Mouse (Mus musculus): ENCODE results near the gene S1pr4. TPM values are rescaled to one million over a fixed set of nuclear protein-coding genes. Genes with fewer than 3 reads are reported as not detected.

S1pr4 gene
- polyA plus RNA-seq, 2 experiments, result 1.5 to 1.8 TPM

DNA sequence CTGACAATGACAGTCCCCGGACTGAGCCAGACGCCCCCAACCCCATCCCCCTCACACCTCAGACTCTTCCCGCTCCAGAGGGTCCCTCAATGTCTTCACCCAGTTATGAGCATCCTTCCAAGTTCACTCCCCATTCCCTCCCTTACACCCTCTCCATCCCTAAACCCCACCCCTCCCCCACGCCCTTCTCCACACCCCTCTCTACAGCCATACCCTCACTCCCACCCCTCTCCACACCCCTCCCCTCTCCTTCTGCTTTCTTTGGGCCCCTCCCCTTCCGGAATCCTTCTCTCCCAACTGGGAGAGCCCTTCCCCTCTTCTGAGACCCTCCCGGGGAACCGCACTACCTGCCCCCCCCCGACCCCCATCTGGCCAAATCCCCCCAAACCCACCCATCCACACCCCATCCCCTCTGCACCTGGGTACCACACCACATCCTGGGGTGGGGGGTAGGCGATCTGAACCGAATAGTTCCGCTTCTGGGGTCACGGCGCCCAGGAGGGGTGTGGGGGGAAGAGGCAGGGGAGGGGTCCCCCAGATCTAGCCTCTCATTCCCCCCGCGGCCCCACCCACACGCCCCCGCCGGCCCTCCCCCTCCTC, 27.4 kb downstream of the S1pr4 start:
- H3K36me3 ChIP-seq (replicated peaks; ENCODE audit: control insufficient read depth, insufficient read depth, low read depth), result no peaks in the 10 kb centered on the region
- no peak overlapping the region for H3K4me2 ChIP-seq (ENCODE audit: low read depth)
- no peak overlapping the region for H3K27ac ChIP-seq
- no peak for TF ChIP-seq EP300 (IDR thresholded peaks at IDR 0.05; ENCODE audit: low read depth)
- TF ChIP-seq CTCF (IDR thresholded peaks at IDR 0.05; ENCODE audit: low read depth), result no peak
- DNase-seq (ENCODE audit: low read depth in 3 of 3, low spot score in 3 of 3) (no peak), ATAC-seq (ENCODE audit: insufficient read depth) (no peak)
- H3K4me3 ChIP-seq (ENCODE audit: insufficient read depth in 1 of 2, low read depth in 2 of 2, low read length in 2 of 2), result no peak overlapping the region
- no peak overlapping the region for H3K9ac ChIP-seq (replicated peaks)
- 7% methylated on average over 18 of the region's 18 CpGs for WGBS (ENCODE audit: insufficient replicate concordance)
- H3K27me3 ChIP-seq (ENCODE audit: control insufficient read depth, insufficient read depth, low read length), result peaks cover 43% of the 10 kb centered on the region
- 0 out of 4 replicates have a peak, but pooled peaks cover 0 to 2% of the 10 kb centered on the region in 2 experiments for H3K4me1 ChIP-seq (replicated peaks; ENCODE audit: control insufficient read depth in 2 of 2, insufficient read depth in 2 of 2, low read length in 1 of 2)
- no peaks in the 10 kb centered on the region for H3K9me3 ChIP-seq (ENCODE audit: control insufficient read depth, low read length)

GRCm38 (mm10) chr10:81470454-81470853, 29.5 kb downstream of the S1pr4 start:
- Histone ChIP-seq H3K27ac (no peak overlapping the region), H3K27me3 (ENCODE audit: control insufficient read depth, insufficient read depth, low read length) (peaks cover 35% of the 10 kb centered on the region), H3K36me3 (replicated peaks; ENCODE audit: control insufficient read depth, insufficient read depth, low read depth) (no peaks in the 10 kb centered on the region), H3K4me3 (ENCODE audit: insufficient read depth in 1 of 2, low read depth in 2 of 2, low read length in 2 of 2) (no peak overlapping the region), H3K9me3 (ENCODE audit: control insufficient read depth, low read length) (no peaks in the 10 kb centered on the region), H3K4me2 (ENCODE audit: low read depth) (no peak overlapping the region), H3K4me1 (replicated peaks; ENCODE audit: control insufficient read depth in 2 of 2, insufficient read depth in 2 of 2, low read length in 1 of 2) (no peaks in the 10 kb centered on the region), H3K9ac (replicated peaks) (no peak overlapping the region)
- TF ChIP-seq EP300 (IDR thresholded peaks at IDR 0.05; ENCODE audit: low read depth) (no peak), CTCF (IDR thresholded peaks at IDR 0.05; ENCODE audit: low read depth) (no peak)
- DNase-seq (ENCODE audit: low read depth in 3 of 3, low spot score in 3 of 3), result no peak
- ATAC-seq (ENCODE audit: insufficient read depth), result no peak
- WGBS (ENCODE audit: insufficient replicate concordance), result 31% methylated on average over 18 of the region's 18 CpGs

DNA sequence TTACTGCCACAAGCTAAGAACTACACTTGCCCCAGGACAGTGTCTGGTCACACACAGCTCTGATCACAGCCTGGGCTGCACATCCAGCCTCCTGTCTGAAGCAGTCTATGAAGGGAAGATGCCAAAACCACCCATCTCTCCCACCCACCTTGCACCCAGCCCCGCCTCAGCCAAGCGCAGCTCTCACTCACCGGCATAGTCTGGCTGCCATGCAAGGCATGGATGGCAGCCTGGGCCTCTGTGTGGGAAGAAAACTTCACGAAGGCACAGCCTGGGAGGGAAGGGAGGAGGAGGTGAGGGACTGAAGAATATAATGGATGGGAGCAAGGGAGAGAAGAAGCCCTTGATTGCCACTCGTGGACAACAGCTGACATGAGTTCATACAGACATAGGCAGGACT, 30.7 kb downstream of the S1pr4 start:
- peaks cover 32% of the 10 kb centered on the region for H3K27me3 ChIP-seq (ENCODE audit: control insufficient read depth, insufficient read depth, low read length)
- 62% methylated on average over 5 of the region's 5 CpGs for WGBS (ENCODE audit: insufficient replicate concordance)
- ATAC-seq (ENCODE audit: insufficient read depth), result no peak

GRCm38 (mm10) chr10:81467670-81468235, 32.2 kb downstream of the S1pr4 start:
- H3K9me3 ChIP-seq (ENCODE audit: control insufficient read depth, low read length), result no peaks in the 10 kb centered on the region
- no peak overlapping the region for H3K4me2 ChIP-seq (ENCODE audit: low read depth)
- ATAC-seq (ENCODE audit: insufficient read depth) (no peak), DNase-seq (ENCODE audit: low read depth in 3 of 3, low spot score in 3 of 3) (no peak)
- no peak overlapping the region for H3K4me3 ChIP-seq (ENCODE audit: insufficient read depth in 1 of 2, low read depth in 2 of 2, low read length in 2 of 2)
- no peak for TF ChIP-seq EP300 (IDR thresholded peaks at IDR 0.05; ENCODE audit: low read depth)
- no peak for TF ChIP-seq CTCF (IDR thresholded peaks at IDR 0.05; ENCODE audit: low read depth)
- H3K9ac ChIP-seq (replicated peaks), result no peak overlapping the region
- WGBS (ENCODE audit: insufficient replicate concordance), result 64% methylated on average over 16 of the region's 16 CpGs
- H3K27me3 ChIP-seq (ENCODE audit: control insufficient read depth, insufficient read depth, low read length), result peaks cover 31% of the 10 kb centered on the region
- H3K4me1 ChIP-seq (replicated peaks; ENCODE audit: control insufficient read depth in 2 of 2, insufficient read depth in 2 of 2, low read length in 1 of 2), result peaks cover 5% of the 10 kb centered on the region in 2 experiments
- H3K27ac ChIP-seq, result no peak overlapping the region
- H3K36me3 ChIP-seq (replicated peaks; ENCODE audit: control insufficient read depth, insufficient read depth, low read depth), result no peaks in the 10 kb centered on the region

More for the DNA sequence above, 30.7 kb downstream of the S1pr4 start:
- H3K4me1 ChIP-seq (replicated peaks; ENCODE audit: control insufficient read depth in 2 of 2, insufficient read depth in 2 of 2, low read length in 1 of 2), result peaks cover 2 to 5% of the 10 kb centered on the region in 2 experiments
- no peak overlapping the region for H3K27ac ChIP-seq
- no peaks in the 10 kb centered on the region for H3K9me3 ChIP-seq (ENCODE audit: control insufficient read depth, low read length)
- H3K4me2 ChIP-seq (ENCODE audit: low read depth), result no peak overlapping the region
- H3K36me3 ChIP-seq (replicated peaks; ENCODE audit: control insufficient read depth, insufficient read depth, low read depth), result no peaks in the 10 kb centered on the region
- no peak for DNase-seq (ENCODE audit: low read depth in 3 of 3, low spot score in 3 of 3)
- no peak overlapping the region for H3K4me3 ChIP-seq (ENCODE audit: insufficient read depth in 1 of 2, low read depth in 2 of 2, low read length in 2 of 2)
- H3K9ac ChIP-seq (replicated peaks), result no peak overlapping the region
- TF ChIP-seq CTCF (IDR thresholded peaks at IDR 0.05; ENCODE audit: low read depth) (no peak), EP300 (IDR thresholded peaks at IDR 0.05; ENCODE audit: low read depth) (no peak)

DNA sequence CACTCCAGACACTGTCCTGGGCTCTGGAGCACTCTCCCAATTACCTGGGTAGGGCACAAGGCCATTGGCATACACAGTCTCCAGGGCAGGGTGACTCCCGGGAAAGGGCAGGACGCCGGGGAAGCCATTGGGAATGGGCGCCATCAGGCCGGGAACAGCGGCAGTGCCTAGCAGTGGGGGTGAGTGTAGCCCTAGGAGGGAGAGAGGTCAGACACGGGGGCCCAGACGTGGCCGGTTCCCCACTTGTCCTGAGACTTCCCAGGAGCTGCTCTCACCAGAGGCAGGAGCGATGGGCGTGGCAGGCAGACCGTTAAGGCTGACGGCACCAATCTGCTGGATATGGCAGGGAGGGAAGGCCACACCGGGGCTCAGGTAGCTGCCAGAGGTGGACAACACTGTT, 33.1 kb downstream of the S1pr4 start:
- Histone ChIP-seq H3K9ac (replicated peaks) (no peak overlapping the region), H3K4me1 (replicated peaks; ENCODE audit: control insufficient read depth in 2 of 2, insufficient read depth in 2 of 2, low read length in 1 of 2) (peaks cover 5% of the 10 kb centered on the region in 2 experiments), H3K4me2 (ENCODE audit: low read depth) (no peak overlapping the region), H3K4me3 (ENCODE audit: insufficient read depth in 1 of 2, low read depth in 2 of 2, low read length in 2 of 2) (no peak overlapping the region), H3K27ac (no peak overlapping the region), H3K9me3 (ENCODE audit: control insufficient read depth, low read length) (no peaks in the 10 kb centered on the region), H3K27me3 (ENCODE audit: control insufficient read depth, insufficient read depth, low read length) (peaks cover 33% of the 10 kb centered on the region), H3K36me3 (replicated peaks; ENCODE audit: control insufficient read depth, insufficient read depth, low read depth) (no peaks in the 10 kb centered on the region)
- TF ChIP-seq EP300 (IDR thresholded peaks at IDR 0.05; ENCODE audit: low read depth) (no peak), CTCF (IDR thresholded peaks at IDR 0.05; ENCODE audit: low read depth) (no peak)
- no peak for DNase-seq (ENCODE audit: low read depth in 3 of 3, low spot score in 3 of 3)
- ATAC-seq (ENCODE audit: insufficient read depth), result no peak
- 54% methylated on average over 14 of the region's 14 CpGs for WGBS (ENCODE audit: insufficient replicate concordance)
